15 mouse cellular contexts compared by ENCODE assay signal in genomic region chr4:22301148-22301942, GRCm38 (mm10). TPM values are rescaled to one million over a fixed set of nuclear protein-coding genes. Genes with fewer than 3 reads are reported as not detected.
DNase-seq lines count a peak whose midpoint lies in the region; ATAC-seq and TF ChIP-seq lines count a peak whose summit lies in the region.
"Had no signal": no experiment of that assay in that cellular context is flagged by ENCODE, and none has a peak within 500 bp of the region (broad histone marks: within the 10 kb centered on the region; RNA-seq: fewer than 3 reads in every experiment).

No protein-coding gene starts in this region.

- no peak overlapping the region for H3K4me3 ChIP-seq in midbrain, embryonic 11.5 days (ENCODE audit: low read depth, low read length)
- H3K4me3 ChIP-seq in midbrain, postnatal 0 days (ENCODE audit: low read depth, low read length): no peak overlapping the region
- H3K4me3 ChIP-seq in forebrain, postnatal 0 days (ENCODE audit: low read depth, low read length): no peak overlapping the region
- H3K4me3 ChIP-seq in neural tube, embryonic 14.5 days (ENCODE audit: low read depth, low read length): no peak overlapping the region
- H3K4me3 ChIP-seq: limb, embryonic 12.5 days had no signal

- no peak for DNase-seq in midbrain, embryonic 11.5 days (ENCODE audit: low spot score, missing footprints)
- DNase-seq in midbrain, postnatal 0 days (ENCODE audit: low spot score): no peak
- peak; percentile 91 for DNase-seq in brain, embryonic 14.5 days (ENCODE audit: low read depth)
- peak; percentile 49 for DNase-seq in forebrain, postnatal 0 days
- no peak for DNase-seq in adrenal gland, postnatal 36 days
- no peak for DNase-seq in thymus, postnatal 14 days
- DNase-seq: cerebellum, adult 18-20 months; heart, postnatal 36 days; kidney, adult 11 months; kidney, postnatal 36 days had no signal

- no peaks in the 10 kb centered on the region for H3K36me3 ChIP-seq in midbrain, embryonic 11.5 days (ENCODE audit: control insufficient read depth, insufficient read depth, low read length)
- H3K36me3 ChIP-seq in midbrain, postnatal 0 days (ENCODE audit: insufficient read depth, low read length): no peaks in the 10 kb centered on the region
- H3K36me3 ChIP-seq in forebrain, postnatal 0 days (ENCODE audit: insufficient read depth): no peaks in the 10 kb centered on the region
- H3K36me3 ChIP-seq in neural tube, embryonic 14.5 days (ENCODE audit: control insufficient read depth, insufficient read depth, low read length): no peaks in the 10 kb centered on the region
- H3K36me3 ChIP-seq: limb, embryonic 12.5 days had no signal

- ATAC-seq in midbrain, embryonic 11.5 days (ENCODE audit: low FRiP score): peak; percentile 89
- ATAC-seq in midbrain, postnatal 0 days (ENCODE audit: low FRiP score): no peak
- ATAC-seq in forebrain, postnatal 0 days: peak; percentile 69
- ATAC-seq in neural tube, embryonic 14.5 days (ENCODE audit: low read depth): peak; percentile 46; the same call in 1 of the 2 replicates
- ATAC-seq: CD4-positive, CD25-positive, alpha-beta regulatory T cell, adult 4 months had no signal

- H3K9ac ChIP-seq in midbrain, embryonic 11.5 days (ENCODE audit: low read length): no peak overlapping the region
- no peak overlapping the region for H3K9ac ChIP-seq in midbrain, postnatal 0 days (replicated peaks; ENCODE audit: low read length, poor library complexity, severe bottlenecking)
- H3K9ac ChIP-seq in forebrain, postnatal 0 days: no peak overlapping the region
- no peak overlapping the region for H3K9ac ChIP-seq in neural tube, embryonic 14.5 days (replicated peaks; ENCODE audit: low read depth, low read length)
- H3K9ac ChIP-seq: limb, embryonic 12.5 days had no signal

- TF ChIP-seq CTCF in midbrain, postnatal 0 days (IDR thresholded peaks at IDR 0.05): no peak
- no peak for TF ChIP-seq CTCF in brain, embryonic 14.5 days (IDR thresholded peaks at IDR 0.05; ENCODE audit: borderline replicate concordance, extremely low read depth, insufficient read depth, insufficient read length)
- TF ChIP-seq CTCF in forebrain, postnatal 0 days (IDR thresholded peaks at IDR 0.05; ENCODE audit: low read depth): no peak

- no peak overlapping the region for H3K27ac ChIP-seq in midbrain, embryonic 11.5 days (ENCODE audit: low read depth, low read length)
- no peak overlapping the region for H3K27ac ChIP-seq in midbrain, postnatal 0 days (ENCODE audit: low read depth, low read length)
- 0 out of 2 replicates have a peak overlapping the region, but pooled peaks have one; percentile 29 for H3K27ac ChIP-seq in forebrain, postnatal 0 days (ENCODE audit: low read depth, low read length)
- H3K27ac ChIP-seq in neural tube, embryonic 14.5 days (ENCODE audit: low read depth, low read length): no peak overlapping the region
- H3K27ac ChIP-seq: limb, embryonic 12.5 days; stomach, postnatal 0 days had no signal

- TF ChIP-seq POLR2A in brain, embryonic 14.5 days (IDR thresholded peaks at IDR 0.05; ENCODE audit: borderline replicate concordance, extremely low read depth, insufficient read depth, insufficient read length, poor library complexity, severe bottlenecking): no peak

- H3K4me2 ChIP-seq in midbrain, embryonic 11.5 days: no peak overlapping the region
- H3K4me2 ChIP-seq in midbrain, postnatal 0 days (ENCODE audit: low read depth, low read length, poor library complexity, severe bottlenecking): no peak overlapping the region
- no peak overlapping the region for H3K4me2 ChIP-seq in forebrain, postnatal 0 days (ENCODE audit: low read depth)
- no peak overlapping the region for H3K4me2 ChIP-seq in neural tube, embryonic 14.5 days (ENCODE audit: low read depth, low read length)
- H3K4me2 ChIP-seq: heart, embryonic 11.5 days; limb, embryonic 12.5 days had no signal

- WGBS in midbrain, embryonic 11.5 days: 68% methylated on average over 9 of the region's 9 CpGs
- whole genome bisulfite sequencing in midbrain, postnatal 0 days: 46% methylated on average over 9 of the region's 9 CpGs
- WGBS in forebrain, postnatal 0 days: 26% methylated on average over 9 of the region's 9 CpGs
- WGBS in neural tube, embryonic 14.5 days: 51% methylated on average over 9 of the region's 9 CpGs

- H3K27me3 ChIP-seq in midbrain, embryonic 11.5 days (ENCODE audit: control insufficient read depth, insufficient read depth, low read length): no peaks in the 10 kb centered on the region
- no peaks in the 10 kb centered on the region for H3K27me3 ChIP-seq in midbrain, postnatal 0 days (ENCODE audit: insufficient read depth, low read length)
- H3K27me3 ChIP-seq in forebrain, postnatal 0 days (ENCODE audit: insufficient read depth, low read length): no peaks in the 10 kb centered on the region
- H3K27me3 ChIP-seq in neural tube, embryonic 14.5 days (ENCODE audit: control insufficient read depth, insufficient read depth, low read length): no peaks in the 10 kb centered on the region
- H3K27me3 ChIP-seq: limb, embryonic 12.5 days had no signal

- H3K4me1 ChIP-seq in midbrain, embryonic 11.5 days (ENCODE audit: control insufficient read depth, insufficient read depth, low read length): 0 out of 2 replicates have a peak, but pooled peaks cover 3% of the 10 kb centered on the region
- H3K4me1 ChIP-seq in midbrain, postnatal 0 days (ENCODE audit: insufficient read depth, low read length): no peaks in the 10 kb centered on the region
- peaks cover 15% of the 10 kb centered on the region; the same call in 1 of the 2 replicates for H3K4me1 ChIP-seq in forebrain, postnatal 0 days (ENCODE audit: insufficient read depth)
- no peaks in the 10 kb centered on the region for H3K4me1 ChIP-seq in neural tube, embryonic 14.5 days (ENCODE audit: control insufficient read depth, insufficient read depth, low read length)
- H3K4me1 ChIP-seq: limb, embryonic 12.5 days had no signal

- no peaks in the 10 kb centered on the region for H3K9me3 ChIP-seq in midbrain, embryonic 11.5 days (ENCODE audit: control insufficient read depth, low read length)
- H3K9me3 ChIP-seq in midbrain, postnatal 0 days (ENCODE audit: low read length): 0 out of 2 replicates have a peak, but pooled peaks cover 5% of the 10 kb centered on the region
- H3K9me3 ChIP-seq in forebrain, postnatal 0 days (ENCODE audit: low read length): no peaks in the 10 kb centered on the region
- 0 out of 2 replicates have a peak, but pooled peaks cover 4% of the 10 kb centered on the region for H3K9me3 ChIP-seq in neural tube, embryonic 14.5 days (ENCODE audit: control insufficient read depth, low read length)

RNA-seq across cellular contexts. Expression of gene Fbxl4, which starts 56.0 kb away (rescaled TPM):
- 10.1 and 11.0 TPM in 2 replicates for polyA plus RNA-seq in midbrain, embryonic 11.5 days (2014; fragmentation: Nextera tagmentation; extraction: Ambion mirVana)
- 30.8 and 32.8 TPM in 2 replicates for total RNA-seq in midbrain, postnatal 0 days (2014; rRNA removed)
- polyA plus RNA-seq in midbrain, postnatal 0 days (2015; fragmentation: Nextera tagmentation; extraction: Ambion mirVana): 16.8 and 17.9 TPM in 2 replicates
- 14.6 and 17.1 TPM in 2 replicates for polyA plus RNA-seq in brain, embryonic 14.5 days (2012; rRNA removed)
- total RNA-seq in forebrain, postnatal 0 days (2014; rRNA removed): 26.0 and 26.7 TPM in 2 replicates
- 10.9 and 13.7 TPM in 2 replicates for polyA plus RNA-seq in forebrain, postnatal 0 days (2015; fragmentation: Nextera tagmentation; extraction: Ambion mirVana)
- 18.3 and 22.0 TPM in 2 replicates for polyA plus RNA-seq in neural tube, embryonic 14.5 days (2014; fragmentation: Nextera tagmentation; extraction: Ambion mirVana)
- 10 to 100 TPM; 14.4 to 25.1 TPM for total RNA-seq in adrenal gland, postnatal 36 days (2021)

Comparison
In these comparisons a context has a peak if more than half of its experiments do, and no peak if none do; other contexts are left out.
1. DNase-seq: peak in brain, embryonic 14.5 days (single experiment) and forebrain, postnatal 0 days (single experiment); none in midbrain, embryonic 11.5 days (single experiment), midbrain, postnatal 0 days (single experiment), adrenal gland, postnatal 36 days (0 of 2) and thymus, postnatal 14 days (single experiment).